Mouse (Mus musculus) megakaryocyte progenitor cell, adult 5-6 weeks (primary cell): ENCODE data around the gene Arhgef28. TPM values are rescaled to one million over a fixed set of nuclear protein-coding genes. Genes with fewer than 3 reads are reported as not detected.
"Not testable (repeated sequence)": the region's sequence is repeated elsewhere in the genome, so short reads cannot be mapped to it uniquely, and the experiment has no call there.

Experiments
- ATAC-seq: replicated peaks from 2 replicates; pipeline ENCODE4 v1.8.0; 2016; ENCODE audit warnings: mild to moderate bottlenecking, moderate TSS enrichment, inconsistent platforms; ENCODE audit not compliant: poor library complexity
- total RNA-seq, 2 experiments: library from RNA; stranded (forward) in 1 of 2; stranded (reverse) in 1 of 2; fragments of 157-497, 149-512 nt in 1 of 2; fragments of 200-1000 nt in 1 of 2; gene quantifications; 2 replicates each; pipeline versions ENCODE4 v1.2.3 to v1.2.4; 2015 to 2017

The Arhgef28 gene
- total RNA-seq, 2 experiments from 2014 or later: 2.9 TPM

GRCm38 (mm10) chr13:98077216-98077615, 129.0 kb downstream of the Arhgef28 start:
- no peak for ATAC-seq

GRCm38 (mm10) chr13:98074871-98075270, 131.4 kb downstream of the Arhgef28 start:
- ATAC-seq: no peak

- no peak for ATAC-seq
Measured at GRCm38 (mm10) chr13:98073190-98073589, 133.0 kb downstream of the Arhgef28 start.

GRCm38 (mm10) chr13:98070458-98070857, 135.8 kb downstream of the Arhgef28 start:
- ATAC-seq: peak; percentile 50; the same call in 1 of the 2 replicates

- no peak for ATAC-seq
Measured at GRCm38 (mm10) chr13:98069646-98070045, 136.6 kb downstream of the Arhgef28 start.

GRCm38 (mm10) chr13:98062843-98063242, 143.4 kb downstream of the Arhgef28 start:
- peak; percentile 61 for ATAC-seq

GRCm38 (mm10) chr13:98060121-98060520, 146.1 kb downstream of the Arhgef28 start:
- not testable (repeated sequence) for ATAC-seq

- no peak for ATAC-seq
Measured at GRCm38 (mm10) chr13:98055194-98055593, 151.0 kb downstream of the Arhgef28 start.

GRCm38 (mm10) chr13:98040628-98041150, 165.6 kb downstream of the Arhgef28 start:
- ATAC-seq: peak; percentile 86

GRCm38 (mm10) chr13:98038731-98039130, 167.5 kb downstream of the Arhgef28 start:
- no peak for ATAC-seq

GRCm38 (mm10) chr13:98037693-98038092, 168.5 kb downstream of the Arhgef28 start:
- ATAC-seq: no peak

GRCm38 (mm10) chr13:98031642-98031960, 174.6 kb downstream of the Arhgef28 start:
- ATAC-seq: peak; percentile 30

GRCm38 (mm10) chr13:98030959-98031641, 175.1 kb downstream of the Arhgef28 start:
- ATAC-seq: peak; percentile 85

- no peak for ATAC-seq
Measured at GRCm38 (mm10) chr13:98030041-98030440, 176.2 kb downstream of the Arhgef28 start.

- ATAC-seq: no peak
Measured at GRCm38 (mm10) chr13:98028711-98029250, 177.5 kb downstream of the Arhgef28 start.

GRCm38 (mm10) chr13:98027641-98028204, 178.5 kb downstream of the Arhgef28 start:
- peak; percentile 56 for ATAC-seq

GRCm38 (mm10) chr13:98027122-98027521, 179.1 kb downstream of the Arhgef28 start:
- ATAC-seq: peak; percentile 55

- no peak for ATAC-seq
Measured at GRCm38 (mm10) chr13:98025706-98026504, 180.3 kb downstream of the Arhgef28 start.

GRCm38 (mm10) chr13:98025162-98025561, 181.1 kb downstream of the Arhgef28 start:
- ATAC-seq: peak; percentile 29; the same call in 1 of the 2 replicates

- ATAC-seq: no peak
Measured at GRCm38 (mm10) chr13:98024680-98025079, 181.6 kb downstream of the Arhgef28 start.

- ATAC-seq: no peak
Measured at GRCm38 (mm10) chr13:98021906-98022305, 184.3 kb downstream of the Arhgef28 start.
